Mouse (Mus musculus): ENCODE data around the gene Plekhg6. TPM values are rescaled to one million over a fixed set of nuclear protein-coding genes. Genes with fewer than 3 reads are reported as not detected.
A peak's percentile ranks its signal among the peaks of the same experiment; 100 is the strongest.

The Plekhg6 gene
- polyA plus RNA-seq, 1 experiment from 2014 or later, result 0.50 TPM

- TF ChIP-seq EP300 (IDR thresholded peaks at IDR 0.05), result no peak
- no peak for TF ChIP-seq CTCF (IDR thresholded peaks at IDR 0.05)
- ATAC-seq (no peak), DNase-seq (ENCODE audit: low spot score) (no peak)
- H3K27me3 ChIP-seq (replicated peaks; ENCODE audit: insufficient read depth, low read length), result no peaks in the 10 kb centered on the region
- H3K4me2 ChIP-seq (replicated peaks; ENCODE audit: low read depth, low read length), result no peak overlapping the region
- H3K36me3 ChIP-seq (ENCODE audit: insufficient read depth, low read length), result no peaks in the 10 kb centered on the region
- no peak overlapping the region for H3K27ac ChIP-seq (ENCODE audit: low read length)
- no peaks in the 10 kb centered on the region for H3K9me3 ChIP-seq (ENCODE audit: low read length)
- H3K4me1 ChIP-seq (ENCODE audit: insufficient read depth, low read depth, low read length), result no peaks in the 10 kb centered on the region
- H3K9ac ChIP-seq (replicated peaks; ENCODE audit: low read depth), result no peak overlapping the region
- no peak overlapping the region for H3K4me3 ChIP-seq (ENCODE audit: low read depth, low read length)
- 79% methylated on average over 5 of the region's 5 CpGs for WGBS
Measured at GRCm38 (mm10) chr6:125389853-125390252, 9.3 kb upstream of the Plekhg6 start.

GRCm38 (mm10) chr6:125386080-125386479, 5.5 kb upstream of the Plekhg6 start:
- H3K9ac ChIP-seq (replicated peaks; ENCODE audit: low read depth), result no peak overlapping the region
- no peak overlapping the region for H3K4me3 ChIP-seq (ENCODE audit: low read depth, low read length)
- H3K27me3 ChIP-seq (replicated peaks; ENCODE audit: insufficient read depth, low read length), result 0 out of 2 replicates have a peak, but pooled peaks cover 6% of the 10 kb centered on the region
- DNase-seq (ENCODE audit: low spot score), result no peak
- 58% methylated on average over 6 of the region's 6 CpGs for WGBS
- H3K4me1 ChIP-seq (ENCODE audit: insufficient read depth, low read depth, low read length), result no peaks in the 10 kb centered on the region
- H3K36me3 ChIP-seq (ENCODE audit: insufficient read depth, low read length), result no peaks in the 10 kb centered on the region
- H3K9me3 ChIP-seq (ENCODE audit: low read length), result no peaks in the 10 kb centered on the region
- ATAC-seq, result no peak
- H3K4me2 ChIP-seq (replicated peaks; ENCODE audit: low read depth, low read length), result no peak overlapping the region
- TF ChIP-seq CTCF (IDR thresholded peaks at IDR 0.05), result no peak
- TF ChIP-seq EP300 (IDR thresholded peaks at IDR 0.05), result no peak
- H3K27ac ChIP-seq (ENCODE audit: low read length), result no peak overlapping the region

GRCm38 (mm10) chr6:125385066-125385974, 4.7 kb upstream of the Plekhg6 start:
- Histone ChIP-seq H3K27me3 (replicated peaks; ENCODE audit: insufficient read depth, low read length) (0 out of 2 replicates have a peak, but pooled peaks cover 6% of the 10 kb centered on the region), H3K9me3 (ENCODE audit: low read length) (no peaks in the 10 kb centered on the region), H3K9ac (replicated peaks; ENCODE audit: low read depth) (no peak overlapping the region), H3K4me3 (ENCODE audit: low read depth, low read length) (no peak overlapping the region), H3K27ac (ENCODE audit: low read length) (no peak overlapping the region), H3K36me3 (ENCODE audit: insufficient read depth, low read length) (no peaks in the 10 kb centered on the region), H3K4me1 (ENCODE audit: insufficient read depth, low read depth, low read length) (no peaks in the 10 kb centered on the region; the same call in 1 of the 2 replicates), H3K4me2 (replicated peaks; ENCODE audit: low read depth, low read length) (no peak overlapping the region)
- WGBS, result 67% methylated on average over 11 of the region's 11 CpGs
- ATAC-seq (no peak), DNase-seq (ENCODE audit: low spot score) (no peak)
- peak; percentile 77 for TF ChIP-seq CTCF (IDR thresholded peaks at IDR 0.05)
- no peak for TF ChIP-seq EP300 (IDR thresholded peaks at IDR 0.05)

GRCm38 (mm10) chr6:125382024-125382423, 1.4 kb upstream of the Plekhg6 start:
- Histone ChIP-seq H3K9ac (replicated peaks; ENCODE audit: low read depth) (no peak overlapping the region), H3K4me3 (ENCODE audit: low read depth, low read length) (no peak overlapping the region), H3K27me3 (replicated peaks; ENCODE audit: insufficient read depth, low read length) (peaks cover 10% of the 10 kb centered on the region; the same call in 1 of the 2 replicates), H3K27ac (ENCODE audit: low read length) (no peak overlapping the region), H3K4me2 (replicated peaks; ENCODE audit: low read depth, low read length) (no peak overlapping the region), H3K9me3 (ENCODE audit: low read length) (no peaks in the 10 kb centered on the region), H3K36me3 (ENCODE audit: insufficient read depth, low read length) (no peaks in the 10 kb centered on the region), H3K4me1 (ENCODE audit: insufficient read depth, low read depth, low read length) (peaks cover 16% of the 10 kb centered on the region; the same call in 1 of the 2 replicates)
- ATAC-seq, result no peak
- 68% methylated on average over 2 of the region's 2 CpGs for WGBS
- no peak for DNase-seq (ENCODE audit: low spot score)
- no peak for TF ChIP-seq EP300 (IDR thresholded peaks at IDR 0.05)
- no peak for TF ChIP-seq CTCF (IDR thresholded peaks at IDR 0.05)

GRCm38 (mm10) chr6:125379781-125380180, 812 bp downstream of the Plekhg6 start:
- Histone ChIP-seq H3K36me3 (ENCODE audit: insufficient read depth, low read length) (no peaks in the 10 kb centered on the region), H3K27ac (ENCODE audit: low read length) (no peak overlapping the region), H3K4me2 (replicated peaks; ENCODE audit: low read depth, low read length) (peak overlapping the region; percentile 63), H3K9ac (replicated peaks; ENCODE audit: low read depth) (no peak overlapping the region), H3K27me3 (replicated peaks; ENCODE audit: insufficient read depth, low read length) (peaks cover 10% of the 10 kb centered on the region; the same call in 1 of the 2 replicates), H3K4me3 (ENCODE audit: low read depth, low read length) (peak overlapping the region; percentile 28), H3K4me1 (ENCODE audit: insufficient read depth, low read depth, low read length) (peaks cover 16% of the 10 kb centered on the region; the same call in 1 of the 2 replicates), H3K9me3 (ENCODE audit: low read length) (no peaks in the 10 kb centered on the region)
- DNase-seq (ENCODE audit: low spot score), result no peak
- peak; percentile 33; the same call in 1 of the 2 replicates for ATAC-seq
- 9% methylated on average over 9 of the region's 9 CpGs for WGBS
- no peak for TF ChIP-seq CTCF (IDR thresholded peaks at IDR 0.05)

- H3K27ac ChIP-seq (ENCODE audit: low read length), result no peak overlapping the region
- 22% methylated on average over 6 of the region's 6 CpGs for WGBS
- no peaks in the 10 kb centered on the region for H3K36me3 ChIP-seq (ENCODE audit: insufficient read depth, low read length)
- no peak overlapping the region for H3K9ac ChIP-seq (replicated peaks; ENCODE audit: low read depth)
- ATAC-seq (no peak), DNase-seq (ENCODE audit: low spot score) (no peak)
- peaks cover 10% of the 10 kb centered on the region; the same call in 1 of the 2 replicates for H3K27me3 ChIP-seq (replicated peaks; ENCODE audit: insufficient read depth, low read length)
- H3K4me3 ChIP-seq (ENCODE audit: low read depth, low read length), result no peak overlapping the region
- peaks cover 16% of the 10 kb centered on the region; the same call in 1 of the 2 replicates for H3K4me1 ChIP-seq (ENCODE audit: insufficient read depth, low read depth, low read length)
- no peaks in the 10 kb centered on the region for H3K9me3 ChIP-seq (ENCODE audit: low read length)
- TF ChIP-seq CTCF (IDR thresholded peaks at IDR 0.05) (no peak), EP300 (IDR thresholded peaks at IDR 0.05) (no peak)
- peak overlapping the region; percentile 27; the same call in 1 of the 2 replicates for H3K4me2 ChIP-seq (replicated peaks; ENCODE audit: low read depth, low read length)
Measured at GRCm38 (mm10) chr6:125378621-125379020, 2.0 kb downstream of the Plekhg6 start.

Data from lung, postnatal 0 days (tissue).